8 mouse cellular contexts compared by ENCODE assay signal in the genomic region with DNA sequence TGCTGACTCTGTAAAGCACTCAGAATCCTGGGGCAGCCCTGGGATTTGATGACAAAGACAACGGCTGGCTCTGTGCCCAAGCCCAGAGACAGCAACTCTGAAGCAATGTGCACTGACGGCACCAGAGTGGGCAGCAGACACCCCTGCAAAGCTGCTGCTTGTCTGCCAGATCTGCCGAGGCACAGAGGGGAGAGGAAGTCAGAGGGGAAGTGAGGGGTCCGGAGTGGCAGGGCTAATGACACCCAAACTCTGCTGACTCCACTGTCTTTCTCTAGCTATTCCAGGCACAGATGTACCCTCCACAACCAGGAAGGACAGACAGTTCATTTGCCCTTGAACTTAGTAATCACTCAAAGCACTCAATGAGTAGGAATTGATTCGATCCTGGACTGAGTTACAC. TPM values are rescaled to one million over a fixed set of nuclear protein-coding genes. Genes with fewer than 3 reads are reported as not detected.
DNase-seq lines count a peak whose midpoint lies in the region; ATAC-seq and TF ChIP-seq lines count a peak whose summit lies in the region.

No protein-coding gene starts in this region.

- no peaks in the 10 kb centered on the region for H3K4me1 ChIP-seq in cortical plate, adult 2 months (ENCODE audit: control insufficient read depth, insufficient read depth, low read length)
- peaks cover 15% of the 10 kb centered on the region; the same call in 1 of the 2 replicates for H3K4me1 ChIP-seq in hindbrain, embryonic 14.5 days (replicated peaks; ENCODE audit: control insufficient read depth, insufficient read depth, low read length)
- H3K4me1 ChIP-seq in intestine, embryonic 15.5 days (replicated peaks): no peaks in the 10 kb centered on the region

- no peaks in the 10 kb centered on the region for H3K9me3 ChIP-seq in hindbrain, embryonic 14.5 days (ENCODE audit: control insufficient read depth, low read length)
- no peaks in the 10 kb centered on the region for H3K9me3 ChIP-seq in intestine, embryonic 15.5 days

- H3K27ac ChIP-seq in gastrocnemius, adult 2 months: no peak overlapping the region
- 0 out of 2 replicates have a peak overlapping the region, but pooled peaks have one; percentile 57 for H3K27ac ChIP-seq in cortical plate, adult 2 months (ENCODE audit: insufficient read depth, low read length)
- no peak overlapping the region for H3K27ac ChIP-seq in hindbrain, embryonic 14.5 days
- H3K27ac ChIP-seq in intestine, embryonic 15.5 days: no peak overlapping the region

- no peak; the same call in 1 of the 2 replicates for ATAC-seq in hindbrain, embryonic 14.5 days (ENCODE audit: low FRiP score)
- ATAC-seq in intestine, embryonic 15.5 days: no peak

- DNase-seq in gastrocnemius, adult 2 months: peak; percentile 53
- DNase-seq in gastrocnemius, adult 18-20 months (ENCODE audit: low spot score): no peak
- DNase-seq in B cell, adult 2 months: peak; percentile 10 to 15
- peak; percentile 56 for DNase-seq in hindbrain, embryonic 14.5 days (ENCODE audit: low spot score)
- DNase-seq in lung, postnatal 14 days: peak; percentile 53
- no peak for DNase-seq in embryo, embryonic 10 days (ENCODE audit: low spot score)

- H3K4me2 ChIP-seq in hindbrain, embryonic 14.5 days (replicated peaks): no peak overlapping the region
- no peak overlapping the region for H3K4me2 ChIP-seq in intestine, embryonic 15.5 days (replicated peaks)

- H3K27me3 ChIP-seq in hindbrain, embryonic 14.5 days (ENCODE audit: control insufficient read depth, insufficient read depth, low read length): no peaks in the 10 kb centered on the region
- H3K27me3 ChIP-seq in intestine, embryonic 15.5 days (replicated peaks): no peaks in the 10 kb centered on the region

- H3K9ac ChIP-seq in hindbrain, embryonic 14.5 days: no peak overlapping the region; the same call in 1 of the 2 replicates
- no peak overlapping the region for H3K9ac ChIP-seq in intestine, embryonic 15.5 days

- TF ChIP-seq CTCF in gastrocnemius, adult 2 months (IDR thresholded peaks at IDR 0.05): no peak
- no peak for TF ChIP-seq CTCF in cortical plate, adult 2 months (IDR thresholded peaks at IDR 0.05; ENCODE audit: extremely low read depth, insufficient read depth, low read length)

- no peak for TF ChIP-seq POLR2A in cortical plate, adult 2 months (IDR thresholded peaks at IDR 0.05; ENCODE audit: extremely low read depth, insufficient read depth, low read length)

- no peak overlapping the region for H3K4me3 ChIP-seq in gastrocnemius, adult 2 months
- H3K4me3 ChIP-seq in cortical plate, adult 2 months (ENCODE audit: insufficient read depth, low read length): no peak overlapping the region
- no peak overlapping the region for H3K4me3 ChIP-seq in hindbrain, embryonic 14.5 days (replicated peaks; ENCODE audit: low read length)
- H3K4me3 ChIP-seq in intestine, embryonic 15.5 days (replicated peaks): no peak overlapping the region

- no peaks in the 10 kb centered on the region for H3K36me3 ChIP-seq in hindbrain, embryonic 14.5 days (replicated peaks; ENCODE audit: control insufficient read depth, insufficient read depth)
- no peaks in the 10 kb centered on the region for H3K36me3 ChIP-seq in intestine, embryonic 15.5 days

- WGBS in hindbrain, embryonic 14.5 days: 42% methylated on average over 5 of the region's 5 CpGs
- 59% methylated on average over 5 of the region's 5 CpGs for WGBS in intestine, embryonic 15.5 days

- intact Hi-C loops in gastrocnemius, adult 2 months (cut with DNase I): no loop called here

RNA-seq across cellular contexts. Expression of gene Rab11a, which starts 33.7 kb away (rescaled TPM):
- 10 to 100 TPM; 87.7 to 96.7 TPM for total RNA-seq in gastrocnemius, adult 2 months (2021)
- total RNA-seq in gastrocnemius, adult 18-20 months (2021): 10 to 100 TPM; 93.9 to 96.6 TPM
- 221 and 230 TPM in 2 replicates for polyA plus RNA-seq in cortical plate, adult 2 months (2012; rRNA removed)
- polyA plus RNA-seq in hindbrain, embryonic 14.5 days (2014; fragmentation: Nextera tagmentation; extraction: Ambion mirVana): 450 and 457 TPM in 2 replicates
- polyA plus RNA-seq in intestine, embryonic 15.5 days (2015; fragmentation: Nextera tagmentation; extraction: Ambion mirVana): 512 and 519 TPM in 2 replicates

RNA-seq across cellular contexts. Expression of gene Dennd4a, which starts 39.9 kb away (rescaled TPM):
- 1 to 10 TPM; 2.7 to 3.8 TPM for total RNA-seq in gastrocnemius, adult 2 months (2021)
- 1 to 10 TPM; 1.6 to 2.5 TPM for total RNA-seq in gastrocnemius, adult 18-20 months (2021)
- polyA plus RNA-seq in cortical plate, adult 2 months (2012; rRNA removed): 41.8 and 41.9 TPM in 2 replicates
- 12.4 and 12.7 TPM in 2 replicates for polyA plus RNA-seq in hindbrain, embryonic 14.5 days (2014; fragmentation: Nextera tagmentation; extraction: Ambion mirVana)
- polyA plus RNA-seq in intestine, embryonic 15.5 days (2015; fragmentation: Nextera tagmentation; extraction: Ambion mirVana): 4.4 and 6.3 TPM in 2 replicates

Comparison
In these comparisons a context has a peak if more than half of its experiments do, and no peak if none do; other contexts are left out.
1. DNase-seq: peak in gastrocnemius, adult 2 months (single experiment), B cell, adult 2 months (2 of 2), hindbrain, embryonic 14.5 days (single experiment) and lung, postnatal 14 days (single experiment); none in gastrocnemius, adult 18-20 months (single experiment) and embryo, embryonic 10 days (single experiment).